Mouse (Mus musculus) heart, embryonic 15.5 days (tissue): Measurements from ENCODE around the gene Klhl8. TPM values are rescaled to one million over a fixed set of nuclear protein-coding genes. Genes with fewer than 3 reads are reported as not detected.
A peak's percentile ranks its signal among the peaks of the same experiment; 100 is the strongest.
"Not testable (repeated sequence)": the region's sequence is repeated elsewhere in the genome, so short reads cannot be mapped to it uniquely, and the experiment has no call there.

Experiments
- ATAC-seq: fragments of 200-750 bp; cut with Nextera tagmentation; replicated peaks from 2 replicates; pipeline ENCODE4 v1.8.0; 2017; ENCODE audit warnings: low read depth, moderate TSS enrichment; ENCODE audit not compliant: insufficient number of reproducible peaks, insufficient read depth, low FRiP score
- H3K27ac ChIP-seq: fragments of 300-500 bp; sonication (generic); 2 replicates; pipeline ENCODE4 v1.5.1; 2015; ENCODE audit warnings: mild to moderate bottlenecking, inconsistent platforms
- H3K27me3 ChIP-seq: fragments of 300-500 bp; sonication (generic); 2 replicates; pipeline ENCODE4 v1.6.1; 2015; ENCODE audit warnings: inconsistent platforms
- H3K36me3 ChIP-seq: fragments of 300-500 bp; sonication (generic); 2 replicates; pipeline ENCODE4 v1.6.1; 2015; ENCODE audit warnings: mild to moderate bottlenecking, inconsistent platforms
- H3K4me1 ChIP-seq: fragments of 300-500 bp; sonication (generic); replicated peaks from 2 replicates; pipeline ENCODE4 v1.6.1; 2015; ENCODE audit warnings: inconsistent platforms
- H3K4me2 ChIP-seq: fragments of 300-500 bp; sonication (generic); 2 replicates; pipeline ENCODE4 v1.6.1; 2015; ENCODE audit warnings: inconsistent platforms, mild to moderate bottlenecking, moderate library complexity
- H3K4me3 ChIP-seq: fragments of 300-500 bp; sonication (generic); 2 replicates; pipeline ENCODE4 v1.5.1; 2015; ENCODE audit warnings: mild to moderate bottlenecking, inconsistent platforms
- H3K9ac ChIP-seq: fragments of 300-500 bp; sonication (generic); 2 replicates; pipeline ENCODE4 v1.6.1; 2015; ENCODE audit warnings: mild to moderate bottlenecking, inconsistent platforms
- H3K9me3 ChIP-seq: fragments of 300-500 bp; sonication (generic); replicated peaks from 2 replicates; pipeline ENCODE4 v1.6.1; 2016; ENCODE audit warnings: inconsistent platforms
- WGBS: fragments of 180-500 bp; shearing (Covaris S2); methylation state at CpG from one replicate; pipeline ENCODE4 v1.1.7; 2015; ENCODE audit warnings: mixed read lengths; 5-methylcytosine and 5-hydroxymethylcytosine counted together
- polyA plus RNA-seq: library from polyadenylated mRNA; unstranded; fragments of >200 nt; fragmentation: Nextera tagmentation; extraction: Ambion mirVana; gene quantifications from 2 replicates; pipeline ENCODE4 v1.2.1, GENCODE M21; 2015

The Klhl8 gene
- 11.4 and 13.2 TPM in 2 replicates for polyA plus RNA-seq

GRCm38 (mm10) chr5:103910748-103911409 lies at the start of gene Klhl8:
Klhl8 (minus strand) TSS chr5:103911259.
- Histone ChIP-seq H3K9me3 (no peaks in the 10 kb centered on the region), H3K27ac (peak within 1 kb of the TSS; percentile 43; the same call in 1 of the 2 replicates), H3K27me3 (peaks cover 7% of the 10 kb centered on the region; the same call in 1 of the 2 replicates), H3K9ac (peak within 1 kb of the TSS; percentile 89), H3K4me3 (peak within 1 kb of the TSS; percentile 88), H3K4me1 (peaks cover 16% of the 10 kb centered on the region), H3K36me3 (no peaks in the 10 kb centered on the region), H3K4me2 (peak within 1 kb of the TSS; percentile 83)
- WGBS: 0% methylated on average over 62 of the region's 86 CpGs
- ATAC-seq: peak; percentile 97

- Histone ChIP-seq H3K4me1 (no peaks in the 10 kb centered on the region), H3K9ac (no peak overlapping the region), H3K36me3 (no peaks in the 10 kb centered on the region), H3K4me2 (no peak overlapping the region), H3K9me3 (no peaks in the 10 kb centered on the region), H3K4me3 (no peak overlapping the region), H3K27me3 (no peaks in the 10 kb centered on the region), H3K27ac (no peak overlapping the region)
- no peak for ATAC-seq
- 58% methylated on average over 5 of the region's 5 CpGs for WGBS
These were observed 43.6 kb upstream of the Klhl8 start for GRCm38 (mm10) chr5:103954638-103955037.

DNA sequence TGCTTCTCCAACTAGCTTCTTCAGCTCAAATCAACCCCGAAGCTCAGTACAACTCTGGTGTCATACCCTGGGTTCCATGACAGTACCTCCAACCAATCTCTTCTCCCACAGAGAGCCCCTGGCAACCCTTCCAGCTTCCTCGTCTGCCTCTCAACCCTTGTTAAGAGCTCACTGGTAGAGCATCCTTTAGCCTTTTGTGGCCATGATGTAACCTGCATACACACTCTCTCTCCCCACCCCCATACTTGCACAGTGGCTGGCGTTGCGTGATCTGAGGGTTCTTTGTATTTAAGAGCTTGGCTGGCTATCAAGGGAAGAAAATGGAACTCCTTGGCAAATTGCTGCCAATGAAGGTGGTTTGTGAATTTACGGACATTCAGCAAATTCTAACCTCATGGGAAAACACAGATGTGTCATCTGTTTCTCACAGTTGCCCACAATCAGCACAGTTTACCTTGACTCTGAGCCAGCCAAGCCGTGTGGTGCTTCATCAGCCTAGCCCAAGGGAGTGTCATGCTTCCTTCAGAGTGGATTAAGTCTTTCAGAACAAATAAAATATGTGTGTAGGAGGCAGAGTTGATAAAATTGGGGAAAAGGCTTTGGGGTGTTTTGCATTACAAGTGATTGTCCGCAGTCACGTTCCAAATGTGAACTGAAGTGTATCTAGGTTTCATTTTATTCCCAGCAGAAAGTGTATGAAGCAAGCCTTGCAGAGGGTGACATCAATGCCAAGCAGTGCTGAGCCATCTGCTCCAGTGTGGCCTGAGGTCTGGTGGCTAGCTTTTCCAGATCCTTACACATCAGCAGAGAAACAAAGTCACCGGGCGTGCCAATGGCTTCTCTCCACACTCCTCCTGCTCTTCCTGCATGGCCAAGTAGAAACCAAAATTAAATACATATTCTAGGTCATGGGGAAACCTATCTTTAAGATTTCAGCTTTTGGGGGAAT lies 42.4 kb upstream of the Klhl8 start:
- Histone ChIP-seq H3K9ac (no peak overlapping the region), H3K36me3 (no peaks in the 10 kb centered on the region), H3K4me1 (no peaks in the 10 kb centered on the region), H3K27ac (no peak overlapping the region), H3K27me3 (no peaks in the 10 kb centered on the region), H3K4me3 (no peak overlapping the region), H3K4me2 (no peak overlapping the region), H3K9me3 (no peaks in the 10 kb centered on the region)
- 67% methylated on average over 10 of the region's 10 CpGs for WGBS
- ATAC-seq: no peak

DNA sequence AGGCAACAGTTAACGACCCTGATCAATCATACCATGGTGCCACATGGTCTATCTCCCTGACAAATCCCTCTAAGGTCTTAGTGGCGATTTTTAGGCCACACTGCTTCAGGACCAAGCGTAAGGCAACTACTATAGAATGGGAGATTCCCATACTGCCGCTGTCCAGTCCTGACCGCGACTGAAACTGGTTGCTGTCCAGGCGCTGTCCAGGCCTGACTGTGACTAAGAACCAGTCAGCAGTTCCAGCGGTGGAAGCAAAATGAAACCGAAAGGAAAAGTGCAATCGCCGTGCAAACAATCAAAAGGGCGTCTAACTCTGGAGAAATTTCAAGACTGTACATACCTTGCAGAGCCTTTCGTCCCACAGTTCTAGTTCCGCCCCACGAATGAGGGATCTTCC lies 39.1 kb upstream of the Klhl8 start:
- H3K9me3 ChIP-seq, H3K36me3 ChIP-seq, H3K27me3 ChIP-seq, H3K4me3 ChIP-seq, ATAC-seq, H3K9ac ChIP-seq, H3K4me1 ChIP-seq, H3K27ac ChIP-seq, H3K4me2 ChIP-seq: not testable (repeated sequence)
- 88% methylated on average over 15 of the region's 15 CpGs for WGBS

DNA sequence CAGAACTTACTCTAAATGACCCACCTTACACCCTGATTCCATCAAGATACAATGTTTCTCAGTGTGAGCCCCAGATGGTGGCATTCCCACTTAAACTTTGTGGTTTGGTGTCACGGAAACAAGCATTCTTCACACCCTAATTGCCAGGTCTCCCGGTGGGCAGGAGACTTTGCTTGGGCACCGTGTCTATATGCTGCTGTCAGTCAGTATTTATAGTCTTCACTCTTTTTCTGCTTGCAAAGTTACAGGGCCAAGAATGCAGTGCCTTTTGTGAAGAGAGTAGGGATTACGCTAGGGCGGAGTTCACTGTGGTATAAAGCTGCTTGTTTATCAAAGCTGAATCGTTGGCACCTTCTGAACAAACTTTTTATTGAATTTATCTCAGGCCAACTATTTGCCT lies 32.1 kb upstream of the Klhl8 start:
- 61% methylated on average over 6 of the region's 6 CpGs for WGBS

DNA sequence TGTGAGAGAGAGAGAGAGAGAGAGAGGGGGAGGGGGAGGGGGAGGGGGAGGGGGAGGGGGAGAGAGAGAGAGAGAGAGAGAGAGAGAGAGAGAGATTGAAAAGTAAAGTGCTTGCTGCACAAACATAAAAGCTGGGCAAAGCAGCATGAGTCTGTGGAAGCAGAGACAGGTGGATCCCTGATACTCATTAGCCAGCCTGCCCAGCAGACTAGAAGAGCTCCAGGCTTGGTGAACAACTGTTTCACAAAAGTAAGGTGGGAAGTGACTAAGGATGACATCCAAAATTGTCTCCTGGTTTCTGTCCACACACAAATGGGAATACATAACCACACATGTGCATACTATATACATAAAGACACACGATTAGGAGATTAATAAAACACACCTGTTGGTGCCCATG lies 28.8 kb upstream of the Klhl8 start:
- H3K36me3 ChIP-seq: no peaks in the 10 kb centered on the region
- no peaks in the 10 kb centered on the region for H3K9me3 ChIP-seq
- no peak overlapping the region for H3K4me3 ChIP-seq
- H3K27ac ChIP-seq: no peak overlapping the region
- no peak overlapping the region for H3K4me2 ChIP-seq
- ATAC-seq: no peak
- H3K9ac ChIP-seq: no peak overlapping the region
- H3K27me3 ChIP-seq: no peaks in the 10 kb centered on the region
- peaks cover 16% of the 10 kb centered on the region for H3K4me1 ChIP-seq
- WGBS: 79% methylated on average over 1 of the region's 1 CpGs

More for the DNA sequence above, 32.1 kb upstream of the Klhl8 start:
- Histone ChIP-seq H3K4me1 (peaks cover 12% of the 10 kb centered on the region), H3K9me3 (no peaks in the 10 kb centered on the region), H3K4me2 (no peak overlapping the region), H3K9ac (no peak overlapping the region), H3K27me3 (no peaks in the 10 kb centered on the region), H3K27ac (no peak overlapping the region), H3K36me3 (no peaks in the 10 kb centered on the region), H3K4me3 (no peak overlapping the region)
- ATAC-seq: no peak

DNA sequence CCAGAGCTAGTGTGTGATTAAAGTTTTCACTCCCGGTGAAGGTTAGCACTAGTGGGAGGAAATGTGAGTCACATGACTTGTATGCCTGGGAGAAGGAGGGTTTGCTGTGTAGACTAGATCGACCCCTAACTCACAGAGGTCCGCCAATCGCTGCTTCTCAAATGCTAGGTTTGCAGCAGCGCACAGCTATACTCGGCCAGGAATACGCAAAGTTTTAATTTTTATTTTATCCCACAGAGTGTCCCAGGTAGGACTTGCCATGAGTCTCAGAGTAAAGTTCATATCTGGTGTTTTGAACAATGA lies 28.2 kb upstream of the Klhl8 start:
- no peak for ATAC-seq
- peak overlapping the region; percentile 67 for H3K27ac ChIP-seq

DNA sequence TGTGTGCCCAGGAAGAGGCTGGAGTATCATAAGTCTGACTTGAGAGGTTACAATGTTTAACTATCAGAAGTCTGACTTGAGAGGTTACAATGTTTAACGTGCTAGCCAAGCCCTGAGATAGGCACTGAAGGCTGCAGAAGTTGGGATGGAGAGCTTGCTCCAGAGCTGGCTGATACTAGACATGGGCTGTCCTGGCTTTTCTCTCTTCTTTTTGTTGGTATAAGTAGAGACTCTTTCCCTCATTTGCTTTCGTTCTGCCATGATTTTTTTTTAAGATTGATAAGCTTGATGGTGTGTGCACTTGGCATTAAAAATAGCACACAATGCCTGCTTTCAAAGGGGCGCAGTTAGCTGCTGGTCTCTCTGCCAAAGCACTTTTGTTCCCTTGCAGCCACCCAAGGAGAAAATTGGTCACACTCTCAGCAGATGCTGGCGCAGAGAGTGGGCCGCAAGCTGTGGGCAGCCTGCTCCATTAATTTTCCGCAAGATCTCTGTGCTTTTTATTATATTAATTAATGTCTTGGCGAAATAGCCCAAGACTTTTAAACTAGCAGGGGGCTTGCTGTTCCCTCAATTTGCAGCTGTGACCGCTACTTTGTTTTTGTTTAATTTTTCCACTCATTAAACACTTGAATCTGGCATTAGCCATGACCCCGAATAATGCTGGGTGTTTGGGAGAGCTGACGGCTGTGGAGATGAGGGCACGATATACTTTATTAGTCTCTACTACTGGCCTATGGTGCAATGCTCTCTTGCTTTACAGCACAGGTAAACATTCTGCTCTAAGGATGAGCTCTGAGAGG lies 27.7 kb upstream of the Klhl8 start:
- no peak; the same call in 1 of the 2 replicates for ATAC-seq
- H3K4me3 ChIP-seq: no peak overlapping the region
- peak overlapping the region; percentile 67 for H3K27ac ChIP-seq
- H3K4me2 ChIP-seq: peak overlapping the region; percentile 30; the same call in 1 of the 2 replicates
- H3K9me3 ChIP-seq: no peaks in the 10 kb centered on the region
- H3K9ac ChIP-seq: no peak overlapping the region
- H3K36me3 ChIP-seq: no peaks in the 10 kb centered on the region
- 46% methylated on average over 11 of the region's 11 CpGs for WGBS
- H3K4me1 ChIP-seq: peaks cover 16% of the 10 kb centered on the region
- no peaks in the 10 kb centered on the region for H3K27me3 ChIP-seq

More for the DNA sequence above, 28.2 kb upstream of the Klhl8 start:
- Histone ChIP-seq H3K27me3 (no peaks in the 10 kb centered on the region), H3K36me3 (no peaks in the 10 kb centered on the region), H3K4me2 (no peak overlapping the region), H3K9ac (no peak overlapping the region), H3K4me3 (no peak overlapping the region), H3K9me3 (no peaks in the 10 kb centered on the region), H3K4me1 (peaks cover 16% of the 10 kb centered on the region)
- 67% methylated on average over 7 of the region's 7 CpGs for WGBS

GRCm38 (mm10) chr5:103936906-103937589 lies 26.0 kb upstream of the Klhl8 start:
- WGBS: 32% methylated on average over 14 of the region's 14 CpGs
- no peaks in the 10 kb centered on the region for H3K36me3 ChIP-seq
- ATAC-seq: peak; percentile 76
- peak overlapping the region; percentile 66 for H3K27ac ChIP-seq
- H3K4me1 ChIP-seq: peaks cover 16% of the 10 kb centered on the region
- H3K27me3 ChIP-seq: no peaks in the 10 kb centered on the region
- no peak overlapping the region for H3K4me2 ChIP-seq
- H3K4me3 ChIP-seq: no peak overlapping the region
- no peak overlapping the region for H3K9ac ChIP-seq
- H3K9me3 ChIP-seq: no peaks in the 10 kb centered on the region

DNA sequence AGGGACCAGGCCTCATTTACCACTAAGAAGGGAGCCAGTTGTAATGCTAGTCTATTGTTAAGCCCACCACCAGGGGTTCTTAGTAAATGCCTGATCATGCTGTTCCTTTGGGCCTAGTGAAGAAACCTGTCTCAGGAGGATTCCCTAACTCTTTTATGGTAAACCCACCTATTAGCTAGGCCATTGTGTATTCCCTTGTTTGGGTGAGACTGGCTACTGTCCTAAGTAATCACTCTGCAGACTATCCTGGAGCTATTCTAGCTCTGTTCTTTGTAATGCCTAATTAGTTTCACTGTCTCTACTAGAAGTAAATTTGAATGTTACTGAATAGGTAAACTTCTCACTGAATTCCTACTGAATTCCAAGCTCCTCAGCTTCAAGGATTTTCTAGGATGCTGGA lies 20.9 kb upstream of the Klhl8 start:
- H3K27me3 ChIP-seq, H3K4me2 ChIP-seq, H3K9me3 ChIP-seq, H3K9ac ChIP-seq, H3K36me3 ChIP-seq, H3K4me1 ChIP-seq, ATAC-seq, H3K27ac ChIP-seq, H3K4me3 ChIP-seq: not testable (repeated sequence)

DNA sequence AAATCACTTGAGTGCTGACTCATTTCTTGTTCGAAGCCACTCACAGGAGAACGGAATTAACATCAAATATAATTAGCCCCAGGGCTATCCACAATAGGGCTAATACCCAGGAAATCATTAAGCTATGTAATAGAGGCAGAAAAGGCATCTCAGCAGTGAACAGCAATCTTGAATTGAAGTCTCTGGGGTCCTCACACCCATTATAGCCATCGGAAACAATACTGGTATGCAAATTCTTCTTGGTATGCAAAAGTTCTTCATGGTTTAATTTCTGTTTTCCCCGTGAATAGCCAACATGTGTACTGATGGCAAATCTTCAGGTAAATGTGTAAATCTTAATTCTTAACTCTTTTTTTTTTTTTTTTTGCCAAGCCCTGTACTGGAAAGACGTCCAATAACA lies 19.5 kb upstream of the Klhl8 start:
- H3K9me3 ChIP-seq: no peaks in the 10 kb centered on the region
- WGBS: 81% methylated on average over 5 of the region's 5 CpGs
- peaks cover 4% of the 10 kb centered on the region; the same call in 1 of the 2 replicates for H3K4me1 ChIP-seq
- no peak overlapping the region for H3K27ac ChIP-seq
- no peaks in the 10 kb centered on the region for H3K36me3 ChIP-seq
- H3K9ac ChIP-seq: no peak overlapping the region
- H3K4me2 ChIP-seq: no peak overlapping the region
- H3K27me3 ChIP-seq: no peaks in the 10 kb centered on the region
- no peak overlapping the region for H3K4me3 ChIP-seq
- no peak for ATAC-seq
